Mouse (Mus musculus) testis, adult 2 months (tissue): ENCODE measurements around the gene Gm20671. TPM values are rescaled to one million over a fixed set of nuclear protein-coding genes. Genes with fewer than 3 reads are reported as not detected.
"Not testable (repeated sequence)": the region's sequence is repeated elsewhere in the genome, so short reads cannot be mapped to it uniquely, and the experiment has no call there.

ENCODE experiments used
- H3K27ac ChIP-seq: fragments of 200-500 bp; 2 replicates; pipeline ENCODE4 v1.5.1; 2012; ENCODE audit warnings: low read depth, low read length; ENCODE audit not compliant: control insufficient read depth, insufficient read depth
- H3K27me3 ChIP-seq: fragments of 200-500 bp; 2 replicates; pipeline ENCODE4 v1.6.1; 2012; ENCODE audit warnings: mild to moderate bottlenecking, low read length, moderate library complexity; ENCODE audit not compliant: control insufficient read depth, insufficient read depth
- H3K36me3 ChIP-seq: fragments of 200-500 bp; 2 replicates; pipeline ENCODE4 v1.6.1; 2012; ENCODE audit warnings: mild to moderate bottlenecking, low read length; ENCODE audit not compliant: control insufficient read depth, insufficient read depth
- H3K4me1 ChIP-seq: fragments of 200-500 bp; 2 replicates; pipeline ENCODE4 v1.6.1; 2012; ENCODE audit warnings: low read length; ENCODE audit not compliant: control insufficient read depth, insufficient read depth
- H3K4me3 ChIP-seq: fragments of 200-500 bp; 2 replicates; pipeline ENCODE4 v1.5.1; 2012; ENCODE audit warnings: low read depth, mild to moderate bottlenecking, low read length, moderate library complexity, mixed read lengths; ENCODE audit not compliant: control insufficient read depth
- CTCF ChIP-seq: fragments of 200-500 bp; IDR thresholded peaks from 2 replicates; pipeline ENCODE4 v1.5.1; 2012; ENCODE audit warnings: low read depth, mild to moderate bottlenecking, inconsistent platforms, low read length, moderate library complexity; ENCODE audit not compliant: control insufficient read depth, insufficient read depth, insufficient replicate concordance
- POLR2A ChIP-seq: fragments of 200-500 bp; IDR thresholded peaks from 2 replicates; pipeline ENCODE4 v1.6.1; 2012; ENCODE audit warnings: low read depth, mild to moderate bottlenecking, inconsistent platforms, low read length, moderate library complexity; ENCODE audit not compliant: control insufficient read depth
- polyA plus RNA-seq: library from polyadenylated mRNA; depleted of rRNA; stranded (reverse); fragments of >200 nt; gene quantifications from 2 replicates; pipeline ENCODE4 v1.2.3, GENCODE M21; 2012

Gene Gm20671
- polyA plus RNA-seq, 1 experiment: 1.0 TPM

DNA sequence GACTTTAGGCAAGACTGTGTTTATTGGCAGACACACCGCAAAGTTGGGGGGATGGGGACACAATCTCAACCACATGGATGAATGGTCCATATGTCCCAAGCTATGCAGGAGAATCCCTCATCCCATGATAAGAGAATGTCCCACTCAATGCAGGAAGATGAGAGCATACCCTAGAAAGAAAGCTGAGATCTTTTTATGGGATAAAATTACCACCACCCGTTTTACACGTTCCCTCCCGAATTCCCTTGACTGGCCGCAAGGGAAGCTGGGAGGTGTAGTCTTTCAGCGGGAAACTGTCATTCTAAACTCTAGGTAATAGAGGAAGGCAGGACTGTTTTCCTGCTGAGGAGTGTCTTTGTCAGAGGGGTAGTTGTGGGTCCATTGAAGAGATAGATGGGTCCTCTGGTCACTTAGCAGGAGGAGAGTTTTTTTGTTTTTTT lies 30.9 kb upstream of the Gm20671 start:
- Histone ChIP-seq H3K4me3 (peak overlapping the region; percentile 60), H3K27me3 (no peaks in the 10 kb centered on the region), H3K36me3 (no peaks in the 10 kb centered on the region), H3K4me1 (peaks cover 5% of the 10 kb centered on the region; the same call in 1 of the 2 replicates), H3K27ac (peak overlapping the region; percentile 37)
- peak; percentile 30; the same call in 1 of the 2 replicates for TF ChIP-seq POLR2A
- TF ChIP-seq CTCF: no peak

DNA sequence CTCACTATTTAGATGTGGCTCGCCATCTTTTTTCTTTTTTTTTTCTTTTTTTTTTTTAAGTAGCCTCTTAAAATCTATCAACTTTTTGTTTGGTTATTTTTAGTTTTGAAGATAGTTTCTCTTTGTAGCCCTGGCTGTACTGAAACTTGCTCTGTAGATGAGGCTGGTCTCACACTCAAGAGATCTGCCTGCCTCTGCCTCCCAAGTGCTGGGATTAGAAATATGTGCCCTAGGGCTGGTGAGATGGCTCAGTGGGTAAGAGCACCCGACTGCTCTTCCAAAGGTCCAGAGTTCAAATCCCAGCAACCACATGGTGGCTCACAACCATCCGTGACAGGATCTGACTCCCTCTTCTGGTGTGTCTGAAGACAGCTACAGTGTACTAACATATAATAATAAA lies 28.4 kb upstream of the Gm20671 start:
- H3K4me1 ChIP-seq, H3K27ac ChIP-seq, H3K27me3 ChIP-seq, H3K4me3 ChIP-seq, H3K36me3 ChIP-seq: not testable (repeated sequence)

DNA sequence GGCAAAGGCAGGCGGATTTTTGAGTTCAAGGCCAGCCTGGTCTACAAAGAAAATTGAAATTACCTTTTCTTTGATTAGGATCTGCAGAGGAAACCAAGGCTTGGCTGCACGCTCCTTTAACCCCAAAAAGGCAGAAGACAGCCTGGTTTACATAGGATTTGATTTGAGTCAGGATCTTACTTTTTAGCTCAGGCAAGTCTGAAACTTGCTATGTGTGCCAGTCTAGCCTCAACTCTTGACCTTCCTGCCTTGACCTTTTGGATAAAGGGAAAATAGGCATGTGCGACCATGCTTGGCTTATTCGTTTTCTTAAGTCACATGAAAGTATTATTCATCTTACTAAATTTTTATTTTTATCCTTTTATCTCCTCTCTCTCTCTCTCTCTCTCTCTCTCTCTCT lies 27.9 kb upstream of the Gm20671 start:
- H3K27ac ChIP-seq: no peak overlapping the region
- H3K36me3 ChIP-seq: no peaks in the 10 kb centered on the region
- H3K4me3 ChIP-seq: no peak overlapping the region

DNA sequence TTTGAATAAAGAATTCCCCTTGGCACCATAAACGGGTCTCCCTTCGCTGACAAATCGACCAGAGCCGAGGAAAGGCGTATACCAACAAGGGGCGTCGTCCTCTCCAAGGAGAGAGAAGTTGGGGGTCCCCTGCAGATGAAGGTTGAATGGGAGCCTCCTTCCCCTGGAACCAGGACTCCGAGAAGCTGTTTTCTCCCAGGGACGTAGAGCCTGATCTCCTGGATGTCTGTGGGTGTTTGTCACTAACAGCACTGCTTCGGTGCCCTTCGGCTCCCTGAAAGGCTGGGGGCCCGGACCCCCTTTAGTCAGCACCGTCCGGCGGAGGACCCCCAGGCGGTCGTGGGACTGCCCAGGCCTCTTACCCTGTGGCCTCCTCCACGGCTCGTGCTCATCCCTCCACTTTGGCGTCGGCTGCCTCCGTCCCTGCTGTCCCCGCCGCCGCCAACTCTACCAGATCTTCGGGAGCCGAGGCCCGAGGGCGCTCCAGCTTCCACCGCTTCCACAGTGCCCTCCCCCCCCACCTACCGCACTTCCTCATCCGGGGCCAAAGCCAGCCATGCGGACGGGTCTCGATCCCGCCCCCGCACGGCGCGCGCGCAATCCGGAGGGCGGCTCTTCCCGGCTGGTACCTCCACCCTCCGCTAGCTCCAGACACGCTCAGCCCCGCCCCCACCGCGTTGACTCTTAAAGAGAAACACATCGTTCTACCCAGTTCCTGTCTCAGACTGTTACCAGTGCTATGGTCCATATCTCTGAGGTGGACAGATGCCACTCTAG lies 27.0 kb upstream of the Gm20671 start, which contains the start of gene Prr14l:
Prr14l (minus strand) TSS at position 526 of the 777 bp plus-strand sequence.
- H3K27me3 ChIP-seq: no peaks in the 10 kb centered on the region
- H3K4me3 ChIP-seq: peak within 1 kb of the TSS; percentile 96
- no peaks in the 10 kb centered on the region for H3K36me3 ChIP-seq
- H3K27ac ChIP-seq: peak within 1 kb of the TSS; percentile 87
- H3K4me1 ChIP-seq: peaks cover 5% of the 10 kb centered on the region; the same call in 1 of the 2 replicates
- no peak for TF ChIP-seq CTCF
- peak; percentile 93 for TF ChIP-seq POLR2A

More for the DNA sequence above, 27.9 kb upstream of the Gm20671 start:
- Histone ChIP-seq H3K4me1 (peaks cover 5% of the 10 kb centered on the region; the same call in 1 of the 2 replicates), H3K27me3 (no peaks in the 10 kb centered on the region)
- no peak for TF ChIP-seq CTCF
- TF ChIP-seq POLR2A: no peak

DNA sequence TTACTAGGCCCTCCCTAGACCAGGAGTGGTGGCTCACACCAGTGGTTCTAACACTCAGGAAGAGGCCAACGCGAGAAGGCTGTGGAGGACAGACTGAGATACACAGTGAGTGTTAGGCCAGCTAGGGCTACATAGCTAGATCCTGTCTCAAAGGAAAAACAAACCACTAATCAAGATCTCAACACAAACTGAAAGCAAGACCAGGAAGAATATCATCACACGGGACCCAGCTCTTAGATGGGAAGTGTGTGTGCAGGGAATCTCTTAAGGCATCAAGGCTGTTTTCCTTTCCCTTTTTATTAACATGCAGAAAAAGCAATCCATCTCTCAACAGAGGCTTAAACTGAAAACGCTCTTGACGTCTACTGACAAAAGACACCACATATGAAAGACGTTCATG lies 25.1 kb upstream of the Gm20671 start:
- Histone ChIP-seq H3K27ac (no peak overlapping the region), H3K36me3 (no peaks in the 10 kb centered on the region), H3K27me3 (no peaks in the 10 kb centered on the region), H3K4me1 (peaks cover 2% of the 10 kb centered on the region; the same call in 1 of the 2 replicates), H3K4me3 (no peak overlapping the region)
- TF ChIP-seq POLR2A: no peak
- TF ChIP-seq CTCF: no peak

DNA sequence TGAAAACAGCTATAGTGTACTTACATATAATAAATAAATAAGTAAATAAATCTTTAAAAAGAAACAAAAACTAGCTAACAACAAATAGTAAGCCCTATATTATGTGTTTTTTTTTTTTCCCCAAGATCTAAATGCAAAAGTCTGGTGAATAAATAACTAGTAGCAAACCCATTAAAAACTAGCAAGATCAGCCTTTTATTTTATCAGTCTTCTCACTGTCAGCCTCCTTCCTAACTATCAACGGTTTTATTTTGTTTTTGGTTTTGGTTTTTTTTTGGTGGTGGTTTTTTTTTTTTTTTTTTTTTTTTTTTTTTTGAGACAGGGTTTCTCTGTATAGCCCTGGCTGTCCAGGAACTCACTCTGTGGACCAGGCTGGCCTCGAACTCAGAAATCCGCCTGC lies 22.7 kb upstream of the Gm20671 start:
- H3K27ac ChIP-seq, H3K4me1 ChIP-seq, H3K27me3 ChIP-seq, H3K4me3 ChIP-seq, H3K36me3 ChIP-seq: not testable (repeated sequence)

DNA sequence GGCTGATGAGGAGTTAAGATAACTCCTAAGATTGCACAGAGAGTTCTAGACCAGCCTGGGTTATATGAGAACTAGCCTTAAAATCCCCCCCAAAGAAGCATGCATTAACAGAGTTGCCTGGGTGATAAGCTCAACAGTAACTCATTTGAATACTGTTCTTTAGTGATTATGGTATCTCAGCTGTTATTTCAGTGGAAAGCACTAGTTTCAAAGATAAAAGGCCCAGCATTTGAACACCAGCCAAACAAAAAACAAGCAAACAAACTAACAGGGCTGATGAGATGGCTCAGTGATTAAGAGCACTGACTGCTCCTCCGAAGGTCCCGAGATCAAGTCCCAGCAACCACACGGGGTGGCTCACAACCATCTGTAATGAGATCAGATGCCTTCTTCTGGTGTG lies 22.3 kb upstream of the Gm20671 start:
- H3K4me1 ChIP-seq: no peaks in the 10 kb centered on the region; the same call in 1 of the 2 replicates
- H3K27ac ChIP-seq: no peak overlapping the region
- H3K4me3 ChIP-seq: no peak overlapping the region
- TF ChIP-seq POLR2A (no peak), CTCF (no peak)
- peaks cover 1% of the 10 kb centered on the region; the same call in 1 of the 2 replicates for H3K36me3 ChIP-seq
- no peaks in the 10 kb centered on the region for H3K27me3 ChIP-seq
